Mouse (Mus musculus) lung, postnatal 14 days (tissue): Measurements from ENCODE around the gene Efhd2.

Source experiments
- DNase-seq: peaks from one replicate; pipeline ENCODE4 v3.0.0; 2021

The Efhd2 gene

DNA sequence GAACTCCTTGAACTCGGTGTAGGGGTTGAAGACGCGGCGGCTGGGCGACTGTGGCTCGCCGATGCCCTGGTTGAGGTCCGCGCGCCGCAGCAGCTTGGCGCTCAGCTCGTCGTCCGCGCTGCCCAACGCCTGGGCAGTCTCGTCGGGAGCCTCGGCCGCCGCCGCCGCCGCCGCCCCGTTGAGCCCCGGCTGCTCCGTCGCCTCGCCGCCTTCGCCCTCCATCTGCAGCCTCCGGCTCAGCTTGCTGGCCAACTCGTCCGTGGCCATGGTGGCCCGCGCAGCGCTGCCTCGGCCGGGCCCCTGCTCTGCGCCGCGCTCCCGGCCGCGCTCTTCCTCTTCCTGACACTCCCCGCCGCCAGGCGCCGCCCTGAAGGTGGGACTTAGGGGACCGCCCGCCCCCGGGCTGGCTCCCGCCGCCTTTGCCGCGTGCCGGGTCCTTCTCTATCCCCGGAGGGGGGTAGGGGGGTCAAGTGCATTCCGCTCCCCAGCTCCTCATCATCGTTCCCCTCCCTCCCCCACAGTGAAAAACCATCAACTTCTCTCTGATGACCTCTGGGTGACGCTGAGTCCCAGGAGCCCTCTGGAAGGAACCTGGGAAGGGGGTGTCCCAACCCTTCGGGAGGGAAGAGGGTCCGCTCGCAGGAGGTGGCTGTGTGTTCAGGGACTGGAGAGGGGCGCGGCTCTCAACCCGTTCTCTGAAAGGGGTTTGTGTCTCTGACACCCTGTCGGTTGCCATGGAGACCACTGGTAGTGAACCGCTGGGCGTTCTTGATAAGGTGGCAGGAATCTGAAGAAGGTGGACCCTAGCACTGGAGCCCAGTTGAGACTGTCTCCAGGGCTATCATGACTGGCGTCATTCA is at the start of gene Efhd2:
TSS of gene Efhd2 (minus strand) at position 320 of the 860 bp plus-strand sequence.
- DNase-seq: peak; percentile 84

DNA sequence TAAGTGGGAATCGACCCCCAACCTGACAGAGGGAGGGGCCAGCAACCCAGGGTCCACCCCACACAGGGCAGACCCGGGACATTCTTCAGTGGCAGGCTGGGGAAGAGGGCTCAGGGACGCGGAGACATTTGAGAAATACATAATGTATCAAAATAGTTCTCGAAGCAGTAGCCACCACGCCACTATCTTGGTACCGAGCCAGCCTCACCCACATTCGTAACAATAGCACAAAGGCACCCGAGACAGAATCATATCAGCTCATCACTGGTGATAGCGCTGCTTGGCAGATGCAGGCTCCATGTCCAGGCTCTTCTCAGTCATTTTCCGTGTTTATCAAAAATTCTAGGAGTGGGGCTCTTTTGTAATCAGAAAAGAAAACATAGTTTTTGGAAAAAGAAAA is 49.2 kb upstream of the Efhd2 start:
- DNase-seq: no peak

DNA sequence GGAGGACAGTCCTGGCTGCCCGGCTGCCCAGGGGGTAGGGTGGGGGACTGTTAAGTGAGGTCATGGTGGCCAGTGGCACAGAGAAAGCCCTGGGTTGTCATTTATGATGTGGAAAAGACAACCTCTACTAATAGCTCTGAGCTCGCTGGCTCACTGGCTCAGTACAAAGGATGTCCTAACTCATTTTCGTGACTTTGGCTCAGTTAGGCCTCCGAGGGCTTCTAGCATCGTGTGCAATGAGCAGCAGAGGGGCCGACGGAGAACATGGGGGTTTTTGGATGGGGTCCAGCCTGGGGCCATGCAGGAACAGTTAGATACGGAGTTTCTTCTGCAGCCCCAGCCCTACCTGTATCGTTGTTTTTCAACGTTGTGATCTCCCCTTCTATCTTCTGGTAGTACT is 45.7 kb upstream of the Efhd2 start:
- DNase-seq: no peak

DNA sequence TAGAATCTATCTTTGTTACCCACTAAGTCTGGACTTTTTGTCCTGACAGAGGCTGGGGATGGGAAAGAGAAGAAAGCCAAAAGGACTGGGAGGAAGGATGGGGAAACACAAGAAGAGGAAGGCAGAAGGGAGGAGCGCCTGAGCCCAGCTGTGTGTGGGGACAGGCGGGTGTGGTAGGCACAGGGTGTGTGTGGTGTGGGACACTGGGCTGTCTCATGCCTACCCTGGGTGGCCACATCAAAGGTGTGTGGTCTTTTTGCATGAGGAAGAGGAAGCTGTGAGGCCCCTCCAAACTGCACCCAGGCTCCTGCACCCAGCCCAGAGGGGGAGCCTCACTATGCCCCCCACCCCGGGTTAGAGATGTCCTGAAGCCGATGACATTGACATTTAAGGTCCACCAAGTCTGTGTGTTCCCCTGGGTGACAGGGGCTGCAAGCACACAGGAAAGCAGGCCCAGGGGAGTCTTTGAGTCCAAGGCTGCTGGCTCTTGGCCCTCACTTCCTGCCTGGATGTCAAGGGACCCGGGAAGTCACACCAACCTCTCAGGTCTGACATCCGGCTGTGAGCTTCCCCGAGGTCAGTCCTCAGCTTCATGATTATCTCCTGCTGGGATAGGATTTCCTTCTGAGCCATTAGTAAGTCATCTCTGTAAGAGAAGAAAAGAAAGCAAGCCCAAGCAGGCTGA is 43.2 kb upstream of the Efhd2 start:
- no peak for DNase-seq

DNA sequence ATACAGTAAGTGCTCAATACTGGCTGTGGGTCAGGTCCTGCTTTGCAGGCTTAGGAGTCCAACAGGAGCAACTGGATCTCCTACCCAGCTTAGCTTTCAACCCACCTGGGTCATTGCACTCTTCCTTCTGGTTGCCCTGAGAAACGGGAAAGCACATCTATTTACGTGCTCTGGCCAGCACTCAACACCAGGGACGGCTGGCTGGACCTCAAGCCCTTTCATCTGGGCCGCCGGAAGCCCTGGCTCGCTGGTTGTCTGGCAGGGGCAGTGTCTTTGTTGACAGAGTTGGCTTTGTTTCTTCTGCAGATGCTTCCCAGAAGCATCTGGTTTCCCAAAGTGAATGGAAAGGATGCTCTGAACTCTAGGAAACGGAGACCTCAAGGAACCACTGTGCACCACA is 39.3 kb upstream of the Efhd2 start:
- DNase-seq: peak; percentile 45

DNA sequence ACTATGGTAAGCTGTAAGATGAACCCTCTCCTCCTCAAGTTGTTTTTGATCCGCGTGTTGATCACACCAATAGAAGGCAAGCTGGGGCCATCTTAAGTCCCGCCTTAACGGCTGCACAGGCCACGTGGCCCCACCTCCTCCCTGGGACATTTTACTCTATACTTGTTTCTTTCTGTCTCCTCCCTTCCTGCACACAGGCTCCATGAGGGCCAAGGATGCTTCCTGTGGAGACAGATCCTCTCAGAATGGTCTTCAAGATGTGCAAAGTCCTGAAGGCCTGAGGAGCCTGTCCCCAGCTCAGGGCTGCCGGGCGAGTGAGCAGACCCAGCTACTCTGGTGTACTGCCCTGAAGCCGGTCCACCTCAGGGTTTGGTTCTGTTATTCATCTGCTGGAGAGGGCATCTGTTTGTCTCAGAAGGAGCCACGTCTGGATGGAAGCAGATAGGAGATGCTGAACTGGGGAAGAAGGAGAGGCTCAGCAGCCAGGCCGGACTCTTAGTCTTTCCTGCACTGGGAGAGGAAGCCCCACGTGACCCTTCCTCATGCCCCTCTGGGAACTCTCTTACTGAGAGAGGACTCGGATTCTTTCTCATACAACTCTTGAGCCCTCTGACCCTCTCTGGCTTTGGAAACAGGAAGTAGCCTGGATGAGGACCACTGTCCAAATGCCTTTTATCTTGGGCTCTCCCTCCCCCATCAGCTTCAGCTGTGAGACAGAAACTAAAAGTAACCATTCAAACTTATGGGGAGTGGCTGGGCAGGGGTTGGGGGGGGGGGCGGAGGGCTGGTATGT is 38.7 kb upstream of the Efhd2 start:
- DNase-seq: peak; percentile 20

DNA sequence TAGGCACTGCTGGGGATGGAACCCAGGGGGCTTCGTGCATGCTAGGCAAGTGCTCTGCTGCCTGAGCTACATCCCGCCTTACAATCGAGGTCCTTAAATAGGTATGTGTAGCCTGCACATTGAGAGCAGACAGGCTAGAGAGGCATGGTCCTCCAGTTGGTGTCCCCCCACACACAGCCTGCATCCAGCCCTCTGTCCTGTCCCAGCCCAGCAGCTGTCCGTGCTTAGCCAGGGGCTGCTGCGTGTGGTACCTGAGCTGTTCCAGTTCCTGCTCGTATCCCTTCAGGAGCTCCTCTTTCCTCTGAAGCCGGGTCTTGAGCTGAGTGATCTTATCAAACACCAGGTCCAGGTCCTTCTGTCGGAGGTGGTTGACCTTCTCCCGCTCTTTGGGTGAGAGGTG is 30.0 kb upstream of the Efhd2 start:
- no peak for DNase-seq

DNA sequence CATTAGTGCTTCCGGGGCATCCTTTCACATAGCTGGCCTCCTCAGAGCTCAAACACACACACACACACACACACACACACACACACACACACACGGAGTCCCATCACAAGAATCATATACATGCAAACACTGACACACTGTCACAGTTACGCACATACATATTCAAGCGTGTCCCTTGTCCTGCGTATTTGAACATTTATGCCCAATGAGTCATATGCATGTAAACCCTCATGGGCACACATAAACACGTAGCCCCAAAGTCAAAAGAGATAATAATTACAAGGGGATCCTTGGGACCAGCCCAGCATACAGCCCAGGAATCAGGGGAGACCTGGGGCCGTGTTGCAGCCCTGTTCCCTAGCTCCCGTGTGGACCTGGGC is 27.7 kb upstream of the Efhd2 start:
- no peak for DNase-seq

DNA sequence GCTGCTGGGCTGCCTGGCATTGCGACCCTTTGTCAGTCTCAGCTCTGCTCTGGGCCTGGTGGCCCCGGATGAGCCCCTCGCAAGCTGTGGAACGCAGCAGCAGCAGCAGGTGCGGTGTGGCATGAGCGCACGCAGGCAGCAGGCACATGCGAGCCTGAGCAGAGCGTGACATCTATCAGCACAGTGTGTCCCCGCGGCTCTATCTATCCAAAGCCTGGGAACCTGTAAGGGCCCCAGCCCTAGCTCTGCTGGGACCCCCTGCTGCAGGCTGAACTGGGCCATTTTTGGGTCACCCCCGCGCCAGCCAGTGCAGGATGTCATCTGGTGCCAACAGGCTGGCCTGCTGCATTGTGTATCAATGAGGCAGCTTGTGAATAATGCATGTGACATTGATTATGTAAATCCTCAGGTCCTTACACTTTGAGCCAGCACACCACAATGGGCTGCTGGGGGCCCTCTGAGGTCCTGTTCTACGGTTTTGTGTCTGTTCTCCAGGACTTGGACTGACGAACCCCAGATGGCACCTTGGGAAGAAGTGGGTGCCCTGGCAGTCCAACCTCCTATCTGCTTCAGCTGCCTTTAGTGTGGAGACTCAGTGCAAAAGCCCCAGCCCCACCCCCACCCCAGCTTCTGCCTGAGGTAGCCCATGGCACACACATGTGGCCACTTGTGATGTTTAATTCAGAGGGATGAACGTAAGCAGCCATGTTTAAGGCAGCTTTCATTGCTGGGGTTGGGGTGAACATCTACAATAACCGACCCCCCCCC is 27.2 kb upstream of the Efhd2 start:
- DNase-seq: no peak

DNA sequence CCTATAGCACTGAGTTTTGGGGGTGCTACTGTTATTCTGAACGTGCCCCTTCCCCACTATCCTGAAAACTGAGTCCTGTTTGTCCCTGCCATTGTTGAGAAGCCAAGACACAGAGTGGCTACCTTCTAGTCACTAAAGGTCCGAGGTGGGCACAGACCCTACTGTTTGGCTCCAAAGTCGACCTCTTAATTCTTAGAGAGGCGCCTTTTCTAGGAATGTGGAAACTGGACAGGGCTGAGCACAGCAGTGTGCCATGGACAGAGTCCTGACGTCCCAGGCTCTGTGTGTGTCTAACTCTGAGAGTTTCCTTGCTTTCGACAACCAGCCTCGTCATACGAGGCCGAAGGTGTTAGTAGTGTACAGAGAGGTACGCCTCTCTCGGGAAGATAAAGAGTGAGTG is 25.7 kb upstream of the Efhd2 start:
- no peak for DNase-seq

DNA sequence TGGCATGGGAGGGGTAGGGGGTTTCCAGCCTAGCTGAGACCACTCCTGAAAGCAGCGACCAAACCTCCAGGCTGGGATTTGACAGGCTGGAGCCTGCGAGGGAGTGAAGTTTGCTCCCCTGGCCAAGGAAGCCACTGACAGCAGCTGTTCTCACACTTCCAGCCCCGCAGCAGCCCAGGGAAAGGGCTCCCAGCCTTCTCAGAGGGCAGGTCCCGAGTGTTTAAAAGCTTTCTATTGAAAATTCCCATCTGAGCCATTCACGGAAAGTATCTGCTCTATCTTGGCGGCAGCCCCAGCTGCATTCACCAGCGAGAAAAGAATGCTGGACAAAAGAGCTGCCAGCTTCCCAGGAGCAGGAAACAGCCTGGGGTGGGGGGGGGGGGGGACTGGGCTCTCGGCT is 25.2 kb upstream of the Efhd2 start:
- peak; percentile 51 for DNase-seq

DNA sequence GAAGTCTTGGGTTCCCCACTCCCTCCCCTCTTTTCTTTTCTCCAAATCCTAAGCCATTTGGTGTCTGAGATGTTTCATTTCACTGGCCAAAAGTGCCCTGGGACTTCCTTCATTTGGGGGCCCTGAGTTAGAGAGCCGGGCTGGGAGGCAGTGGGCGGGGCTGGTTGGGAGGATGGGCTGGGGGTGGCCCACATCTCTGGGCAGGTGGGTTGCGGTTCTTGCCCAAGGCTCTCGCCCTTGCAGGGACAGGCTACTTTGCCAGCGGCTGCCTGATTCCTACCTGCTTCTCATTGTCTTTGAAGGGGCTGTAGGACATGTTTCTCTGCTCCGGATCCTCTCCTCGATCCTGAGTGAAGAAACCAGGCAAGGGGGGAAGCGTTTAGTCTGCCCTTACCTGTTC is 24.2 kb upstream of the Efhd2 start:
- DNase-seq: no peak

DNA sequence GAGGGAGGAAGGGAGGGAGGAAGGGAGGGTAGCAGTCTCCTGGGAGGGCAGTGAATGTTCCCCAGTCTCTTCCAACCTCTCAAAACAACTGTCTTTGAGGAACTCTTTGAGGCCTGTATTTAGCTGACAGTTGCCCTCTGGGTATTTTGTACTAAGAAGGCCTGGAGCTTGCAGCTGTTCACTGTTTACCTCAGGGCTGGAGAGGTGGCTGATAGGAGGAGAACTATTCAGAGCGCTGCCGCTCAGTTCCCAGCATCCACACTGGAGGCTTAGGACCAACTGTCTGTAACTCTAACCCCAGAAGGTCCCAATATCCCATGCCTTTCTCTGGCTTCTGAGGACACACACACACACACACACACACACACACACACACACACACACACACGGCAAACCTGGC is 23.1 kb upstream of the Efhd2 start:
- DNase-seq: no peak

DNA sequence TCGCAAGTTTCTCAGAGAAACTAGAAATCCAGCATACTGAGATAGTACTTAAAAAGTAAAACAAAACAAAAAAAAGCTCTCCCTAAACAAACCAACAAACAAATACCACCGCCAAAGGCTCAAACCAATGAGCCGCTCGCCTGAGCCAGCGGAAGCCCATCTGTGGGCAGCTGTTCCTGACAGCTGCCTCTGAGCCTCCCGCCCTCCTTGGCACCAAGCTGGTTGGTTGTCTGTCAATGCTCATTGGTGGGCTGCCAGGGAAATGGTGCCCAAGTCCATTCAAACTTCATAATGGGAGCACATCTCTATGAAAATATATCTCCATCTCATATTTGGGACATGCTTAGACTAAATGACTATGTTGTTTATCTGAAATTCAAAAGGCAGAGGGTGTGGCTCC is 22.5 kb upstream of the Efhd2 start:
- peak; percentile 47 for DNase-seq

DNA sequence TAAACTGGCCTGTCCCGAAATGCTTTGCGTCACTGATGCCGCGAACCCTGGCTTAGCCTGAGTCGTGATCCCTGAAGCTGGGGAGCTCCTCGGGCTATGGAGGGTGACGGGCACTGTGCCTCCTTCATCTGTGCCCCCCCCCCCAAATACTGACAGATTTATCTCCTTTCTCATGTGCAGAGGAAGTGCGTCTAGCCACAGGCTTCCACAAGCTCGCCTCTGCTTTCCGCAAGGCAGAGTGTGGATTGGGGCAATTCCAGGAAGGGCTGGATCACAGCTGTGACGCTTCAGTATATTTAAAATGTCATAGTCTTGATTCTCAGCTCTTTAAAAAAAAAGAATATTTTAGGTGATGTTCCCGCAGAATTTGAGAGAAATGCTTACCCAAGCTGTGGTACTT is 21.1 kb upstream of the Efhd2 start:
- peak; percentile 33 for DNase-seq

DNA sequence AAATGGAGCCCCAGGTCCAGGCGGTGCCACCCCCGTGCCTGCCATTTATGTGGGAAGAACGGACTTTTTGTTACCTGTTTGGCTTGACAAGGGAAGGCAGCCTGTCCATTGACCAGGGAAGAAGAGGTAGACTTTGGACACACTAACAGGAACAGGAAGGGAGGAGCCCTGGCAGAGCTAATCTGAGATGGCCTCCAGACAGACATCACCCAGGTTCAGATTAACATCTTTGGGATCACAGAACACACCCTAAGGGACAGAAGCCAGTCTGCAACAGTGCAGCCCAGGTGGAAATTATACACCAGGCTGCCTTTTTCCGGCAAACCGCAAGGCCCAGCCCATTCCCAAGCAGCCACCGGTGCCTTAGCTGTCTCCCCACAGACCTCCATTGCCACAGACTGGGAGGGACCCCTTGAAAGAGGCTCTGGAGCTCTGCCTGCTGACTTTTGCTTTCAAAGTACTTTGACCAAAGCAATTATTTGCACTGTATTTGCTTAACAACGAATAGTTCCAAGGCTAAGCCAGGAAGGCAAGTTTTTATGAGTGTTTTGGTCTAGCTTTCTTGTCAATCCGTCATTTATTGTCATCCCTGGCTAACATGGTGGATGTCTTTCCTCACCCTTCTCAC is 18.6 kb upstream of the Efhd2 start:
- no peak for DNase-seq

DNA sequence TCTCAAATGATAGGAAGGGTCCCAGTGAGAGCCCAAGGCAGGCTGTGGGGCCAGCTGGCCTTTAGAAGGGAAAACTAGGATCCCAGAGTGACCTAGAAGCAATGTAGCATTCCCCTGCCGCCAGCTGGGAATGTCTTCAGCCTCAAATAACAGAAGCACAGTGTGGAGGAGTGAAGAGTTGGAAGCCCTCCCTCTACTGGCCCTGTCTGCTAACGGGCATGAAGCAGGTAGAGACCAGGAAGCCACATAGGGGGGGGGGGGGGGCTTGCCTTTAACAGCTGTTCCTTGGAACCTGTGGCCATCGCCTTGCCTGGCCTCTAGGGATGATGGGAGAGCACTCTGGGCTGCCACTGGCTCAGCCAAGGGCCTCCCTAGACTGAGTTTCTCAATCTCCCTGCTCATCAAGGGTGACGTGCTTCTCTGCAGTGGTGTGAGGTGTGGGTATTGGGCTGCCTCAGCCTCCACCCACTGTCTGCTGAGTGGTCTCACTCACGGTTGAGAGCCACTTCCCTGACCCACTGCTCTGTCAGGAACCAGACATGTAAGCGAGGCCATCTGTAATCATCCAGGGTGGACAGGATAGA is 11.8 kb upstream of the Efhd2 start:
- no peak for DNase-seq

DNA sequence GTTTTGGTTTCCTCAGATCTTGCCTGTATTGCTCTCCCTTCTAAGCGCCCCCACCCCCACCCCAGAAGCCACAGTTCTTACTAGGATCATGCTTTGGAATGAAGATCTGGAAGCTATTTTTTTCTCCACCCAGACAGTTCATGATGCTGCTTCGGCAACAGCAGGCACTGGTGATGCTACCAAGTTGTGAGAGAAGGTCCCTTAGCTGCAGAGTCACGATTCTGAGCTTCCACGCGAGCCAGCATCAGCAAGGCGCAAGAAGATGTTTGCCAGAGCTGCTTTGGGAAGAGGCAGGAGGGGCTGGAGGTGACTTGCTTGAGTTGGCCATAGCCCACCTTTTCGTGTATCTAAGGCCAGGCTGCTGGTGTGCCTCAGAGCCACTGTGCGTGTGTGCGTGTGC is 10.7 kb upstream of the Efhd2 start:
- no peak for DNase-seq

DNA sequence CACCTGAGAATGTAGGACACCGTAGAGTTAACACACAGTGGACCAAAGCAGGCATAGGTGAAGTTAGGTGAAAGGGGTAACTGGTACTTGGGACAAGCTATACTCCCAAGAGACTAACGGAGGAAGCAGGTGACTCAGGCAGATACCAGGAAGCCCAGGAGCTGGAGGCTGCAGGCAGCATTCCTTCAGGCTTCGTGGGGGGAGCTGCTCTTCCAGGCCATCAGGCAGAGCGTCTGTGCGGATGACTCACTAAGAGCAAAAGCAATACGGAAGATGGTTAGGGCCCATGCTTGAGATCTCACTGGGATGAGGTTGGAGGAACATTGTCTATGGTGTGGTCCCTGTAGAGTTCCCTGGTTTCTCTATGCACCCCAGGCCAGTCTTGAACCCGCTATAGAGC is 8.1 kb upstream of the Efhd2 start:
- no peak for DNase-seq

DNA sequence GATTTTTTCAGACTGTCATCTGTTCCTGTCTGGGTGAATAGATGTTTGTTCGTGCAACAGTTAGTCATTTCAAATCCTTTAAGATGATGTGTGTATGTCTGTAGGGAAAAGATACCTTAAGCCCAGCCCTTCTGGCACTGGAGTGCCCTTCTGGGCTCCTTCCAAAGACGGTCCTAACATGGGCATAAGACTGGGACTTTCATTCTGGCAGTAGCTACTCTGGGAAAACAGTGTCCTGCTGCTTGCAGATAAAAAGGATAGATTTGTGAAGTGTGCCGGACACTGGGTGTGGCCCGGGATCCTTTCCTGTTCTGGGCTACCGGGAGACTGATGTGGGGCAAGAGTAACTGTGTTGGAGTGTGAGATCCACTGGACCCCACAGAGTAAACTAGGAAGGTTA is 7.2 kb upstream of the Efhd2 start:
- no peak for DNase-seq

DNA sequence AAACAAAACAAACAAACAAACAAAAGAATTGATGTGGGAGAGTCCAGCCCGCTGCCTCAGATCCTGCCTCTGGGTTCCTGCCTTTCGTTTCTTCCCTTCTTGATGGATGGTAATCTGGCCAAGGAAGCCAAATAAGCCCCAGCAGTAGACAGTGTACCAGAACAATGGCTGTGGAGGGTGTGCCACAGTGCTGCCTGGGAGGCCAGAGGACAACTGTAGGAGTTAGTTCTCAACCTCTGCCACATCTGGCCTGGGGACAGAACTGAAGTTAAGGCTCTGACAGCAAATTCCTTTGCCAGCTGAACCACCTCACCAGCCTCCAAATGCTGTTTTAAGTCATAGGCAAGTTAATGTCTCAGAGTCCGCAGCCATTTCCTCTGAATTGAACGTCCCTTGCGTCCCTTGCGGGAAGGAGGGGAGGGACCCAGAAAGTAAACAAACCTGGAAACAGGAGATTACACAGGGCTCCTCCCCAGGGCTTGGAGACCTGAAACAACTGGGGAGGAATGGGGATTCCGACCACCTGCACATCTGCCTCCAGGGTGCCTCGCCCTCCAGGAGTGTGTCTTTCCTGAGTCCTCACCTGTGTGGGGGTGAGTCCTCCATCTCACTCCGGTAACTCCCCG is 6.7 kb upstream of the Efhd2 start:
- no peak for DNase-seq

DNA sequence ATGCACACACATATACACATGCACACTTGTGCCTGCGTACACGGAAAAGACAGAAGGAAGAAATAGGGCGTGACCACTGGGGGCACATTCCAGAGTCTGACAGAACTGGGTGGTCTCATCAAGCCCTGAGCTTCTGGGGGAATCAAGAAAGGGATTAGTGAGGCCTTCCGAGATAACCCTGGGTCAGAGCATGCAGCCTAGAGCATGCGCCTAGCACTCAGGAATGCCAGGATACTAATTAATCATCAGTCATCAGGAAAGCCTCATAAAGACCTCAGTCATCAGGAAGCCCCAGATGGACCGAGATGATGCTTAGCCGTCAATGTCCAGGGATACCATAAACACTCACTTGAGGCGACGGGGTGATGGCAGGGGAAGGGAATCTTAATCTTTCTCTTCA is 5.2 kb upstream of the Efhd2 start:
- DNase-seq: no peak
